Mouse (Mus musculus): Measurements from ENCODE around the gene Rnf180.

The Rnf180 gene

GRCm38 (mm10) chr13:105250264-105250663 is 44.4 kb downstream of the Rnf180 start:
- DNase-seq (ENCODE audit: low spot score) = no peak

- DNase-seq (ENCODE audit: low spot score) = no peak
These were observed 45.0 kb downstream of the Rnf180 start for GRCm38 (mm10) chr13:105249599-105249998.

- no peak for DNase-seq (ENCODE audit: low spot score)
These were observed 46.9 kb downstream of the Rnf180 start for GRCm38 (mm10) chr13:105247691-105248090.

GRCm38 (mm10) chr13:105240810-105241209 is 53.8 kb downstream of the Rnf180 start:
- no peak for DNase-seq (ENCODE audit: low spot score)

GRCm38 (mm10) chr13:105227126-105227525 is 67.5 kb downstream of the Rnf180 start:
- DNase-seq (ENCODE audit: low spot score) = no peak

- no peak for DNase-seq (ENCODE audit: low spot score)
These were observed 70.6 kb downstream of the Rnf180 start for GRCm38 (mm10) chr13:105224048-105224447.

GRCm38 (mm10) chr13:105223147-105223546 is 71.5 kb downstream of the Rnf180 start:
- peak; percentile 50 for DNase-seq (ENCODE audit: low spot score)

- no peak for DNase-seq (ENCODE audit: low spot score)
These were observed 72.4 kb downstream of the Rnf180 start for GRCm38 (mm10) chr13:105222016-105222725.

- no peak for DNase-seq (ENCODE audit: low spot score)
These were observed 83.9 kb downstream of the Rnf180 start for GRCm38 (mm10) chr13:105210746-105211145.

- DNase-seq (ENCODE audit: low spot score) = no peak
These were observed 90.8 kb downstream of the Rnf180 start for GRCm38 (mm10) chr13:105203851-105204250.

- no peak for DNase-seq (ENCODE audit: low spot score)
These were observed 96.0 kb downstream of the Rnf180 start for GRCm38 (mm10) chr13:105198658-105199057.

- no peak for DNase-seq (ENCODE audit: low spot score)
These were observed 96.6 kb downstream of the Rnf180 start for GRCm38 (mm10) chr13:105198028-105198427.

GRCm38 (mm10) chr13:105193583-105193982 is 101.0 kb downstream of the Rnf180 start:
- no peak for DNase-seq (ENCODE audit: low spot score)

- DNase-seq (ENCODE audit: low spot score) = no peak
These were observed 105.9 kb downstream of the Rnf180 start for GRCm38 (mm10) chr13:105188730-105189129.

- DNase-seq (ENCODE audit: low spot score) = no peak
These were observed 113.8 kb downstream of the Rnf180 start for GRCm38 (mm10) chr13:105180781-105181180.

GRCm38 (mm10) chr13:105165441-105165840 is 129.2 kb downstream of the Rnf180 start:
- no peak for DNase-seq (ENCODE audit: low spot score)

- peak; percentile 19 for DNase-seq (ENCODE audit: low spot score)
These were observed 140.7 kb downstream of the Rnf180 start for GRCm38 (mm10) chr13:105153955-105154354.

GRCm38 (mm10) chr13:105150006-105150405 is 144.6 kb downstream of the Rnf180 start:
- no peak for DNase-seq (ENCODE audit: low spot score)

- DNase-seq (ENCODE audit: low spot score) = peak; percentile 39
These were observed 146.7 kb downstream of the Rnf180 start for GRCm38 (mm10) chr13:105147795-105148418.

- peak; percentile 69 for DNase-seq (ENCODE audit: low spot score)
These were observed 147.8 kb downstream of the Rnf180 start for GRCm38 (mm10) chr13:105146827-105147226.

- DNase-seq (ENCODE audit: low spot score) = no peak
These were observed 154.7 kb downstream of the Rnf180 start for GRCm38 (mm10) chr13:105139881-105140280.

GRCm38 (mm10) chr13:105134397-105134796 is 160.2 kb downstream of the Rnf180 start:
- DNase-seq (ENCODE audit: low spot score) = no peak

- no peak for DNase-seq (ENCODE audit: low spot score)
These were observed 161.8 kb downstream of the Rnf180 start for GRCm38 (mm10) chr13:105132776-105133175.

- DNase-seq (ENCODE audit: low spot score) = no peak
These were observed 162.2 kb downstream of the Rnf180 start for GRCm38 (mm10) chr13:105132370-105132769.

Data from embryo, embryonic 10.5 days (tissue).